In genomic region chr5:42207456-42208122, GRCm38 (mm10) we compare ENCODE assay signal across 28 mouse cellular contexts.
DNase-seq lines count a peak whose midpoint lies in the region; ATAC-seq lines count a peak whose summit lies in the region.
"Had no signal": no experiment of that assay in that cellular context is flagged by ENCODE, and none has a peak within 500 bp of the region (broad histone marks: within the 10 kb centered on the region; RNA-seq: fewer than 3 reads in every experiment).

No protein-coding gene starts in this region.

- peak; percentile 2 for DNase-seq in hindbrain, embryonic 11.5 days (ENCODE audit: low spot score)
- no peak for DNase-seq in hindbrain, embryonic 10.5 days (ENCODE audit: low spot score)
- peak; percentile 18 for DNase-seq in midbrain, embryonic 10.5 days (ENCODE audit: low spot score)
- no peak for DNase-seq in T-cell, adult 2 months (ENCODE audit: low spot score)
- no peak for DNase-seq in urinary bladder, adult 2 months (ENCODE audit: low spot score)
- DNase-seq: adrenal gland, adult 8-10 months; B cell, adult 2 months; cerebellum, adult 8-10 months; gastrocnemius, adult 2 months; heart, postnatal 4 days; kidney, adult 9 months; kidney, postnatal 14 days; lung, postnatal 36 days; thymus, adult 2 months; thymus, postnatal 4 days had no signal

- no peak overlapping the region for H3K4me3 ChIP-seq in hindbrain, embryonic 11.5 days (ENCODE audit: low read depth, low read length)
- no peak overlapping the region for H3K4me3 ChIP-seq in hindbrain, embryonic 10.5 days
- H3K4me3 ChIP-seq in hindbrain, embryonic 13.5 days, result no peak overlapping the region
- H3K4me3 ChIP-seq in midbrain, embryonic 10.5 days, result no peak overlapping the region
- no peak overlapping the region for H3K4me3 ChIP-seq in midbrain, embryonic 16.5 days (ENCODE audit: low read depth, low read length)
- H3K4me3 ChIP-seq: embryonic facial prominence, embryonic 13.5 days; erythroblast, embryonic 14.5 days; forebrain, embryonic 12.5 days; gastrocnemius, adult 2 months; intestine, embryonic 15.5 days; limb, embryonic 15.5 days; lung, embryonic 15.5 days; myocyte had no signal

- H3K4me1 ChIP-seq in hindbrain, embryonic 11.5 days (replicated peaks; ENCODE audit: control insufficient read depth, insufficient read depth, low read length), result no peaks in the 10 kb centered on the region
- H3K4me1 ChIP-seq in hindbrain, embryonic 10.5 days (replicated peaks), result no peaks in the 10 kb centered on the region
- H3K4me1 ChIP-seq in hindbrain, embryonic 13.5 days (replicated peaks), result peaks cover 3% of the 10 kb centered on the region; the same call in 1 of the 2 replicates
- peaks cover 26% of the 10 kb centered on the region for H3K4me1 ChIP-seq in midbrain, embryonic 10.5 days
- peaks cover 8% of the 10 kb centered on the region; the same call in 1 of the 2 replicates for H3K4me1 ChIP-seq in midbrain, embryonic 16.5 days (ENCODE audit: control insufficient read depth, insufficient read depth, low read length)
- H3K4me1 ChIP-seq: embryonic facial prominence, embryonic 13.5 days; intestine, embryonic 15.5 days; limb, embryonic 15.5 days; lung, embryonic 15.5 days had no signal

- 89% methylated on average over 3 of the region's 3 CpGs for WGBS in hindbrain, embryonic 11.5 days
- WGBS in hindbrain, embryonic 10.5 days, result 78% methylated on average over 3 of the region's 3 CpGs
- 75% methylated on average over 3 of the region's 3 CpGs for WGBS in hindbrain, embryonic 13.5 days
- WGBS in midbrain, embryonic 10.5 days, result 81% methylated on average over 3 of the region's 3 CpGs
- 47% methylated on average over 3 of the region's 3 CpGs for whole genome bisulfite sequencing in midbrain, embryonic 16.5 days

- H3K27me3 ChIP-seq in hindbrain, embryonic 11.5 days (ENCODE audit: control insufficient read depth, insufficient read depth, low read length), result no peaks in the 10 kb centered on the region
- no peaks in the 10 kb centered on the region for H3K27me3 ChIP-seq in hindbrain, embryonic 10.5 days (ENCODE audit: insufficient read depth, poor library complexity, severe bottlenecking)
- H3K27me3 ChIP-seq in hindbrain, embryonic 13.5 days, result no peaks in the 10 kb centered on the region
- no peaks in the 10 kb centered on the region for H3K27me3 ChIP-seq in midbrain, embryonic 10.5 days (ENCODE audit: low read depth, poor library complexity, severe bottlenecking)
- H3K27me3 ChIP-seq in midbrain, embryonic 16.5 days (ENCODE audit: control insufficient read depth, insufficient read depth, low read depth, low read length), result no peaks in the 10 kb centered on the region
- H3K27me3 ChIP-seq: CH12.LX; embryonic facial prominence, embryonic 13.5 days; forebrain, embryonic 12.5 days; intestine, embryonic 15.5 days; limb, embryonic 15.5 days; lung, embryonic 15.5 days had no signal

- no peaks in the 10 kb centered on the region for H3K9me3 ChIP-seq in hindbrain, embryonic 11.5 days (ENCODE audit: control insufficient read depth, low read length)
- no peaks in the 10 kb centered on the region for H3K9me3 ChIP-seq in hindbrain, embryonic 10.5 days
- no peaks in the 10 kb centered on the region for H3K9me3 ChIP-seq in hindbrain, embryonic 13.5 days
- H3K9me3 ChIP-seq in midbrain, embryonic 10.5 days (replicated peaks), result no peaks in the 10 kb centered on the region
- no peaks in the 10 kb centered on the region for H3K9me3 ChIP-seq in midbrain, embryonic 16.5 days (replicated peaks; ENCODE audit: control insufficient read depth, low read length, poor library complexity, severe bottlenecking)
- H3K9me3 ChIP-seq: embryonic facial prominence, embryonic 13.5 days; forebrain, embryonic 12.5 days; G1E; intestine, embryonic 15.5 days; limb, embryonic 15.5 days; lung, embryonic 15.5 days had no signal

- ATAC-seq in hindbrain, embryonic 11.5 days (ENCODE audit: low FRiP score), result peak; percentile 17; the same call in 1 of the 2 replicates
- ATAC-seq in hindbrain, embryonic 13.5 days (ENCODE audit: low FRiP score), result peak; percentile 80
- ATAC-seq in midbrain, embryonic 16.5 days, result peak; percentile 48; the same call in 1 of the 2 replicates
- ATAC-seq: activated CD4-positive, CD25-positive, alpha-beta regulatory T cell, adult 4 months; intestine, embryonic 15.5 days had no signal

- H3K36me3 ChIP-seq in hindbrain, embryonic 11.5 days (ENCODE audit: control insufficient read depth, insufficient read depth, low read length), result no peaks in the 10 kb centered on the region
- H3K36me3 ChIP-seq in hindbrain, embryonic 10.5 days, result no peaks in the 10 kb centered on the region
- H3K36me3 ChIP-seq in hindbrain, embryonic 13.5 days, result no peaks in the 10 kb centered on the region
- H3K36me3 ChIP-seq in midbrain, embryonic 10.5 days, result no peaks in the 10 kb centered on the region
- H3K36me3 ChIP-seq in midbrain, embryonic 16.5 days (ENCODE audit: control insufficient read depth, insufficient read depth, low read length), result no peaks in the 10 kb centered on the region
- H3K36me3 ChIP-seq: embryonic facial prominence, embryonic 13.5 days; forebrain, embryonic 12.5 days; G1E; intestine, embryonic 15.5 days; limb, embryonic 15.5 days; lung, embryonic 15.5 days had no signal

- no peak overlapping the region for H3K9ac ChIP-seq in hindbrain, embryonic 11.5 days (ENCODE audit: low read depth, low read length)
- no peak overlapping the region for H3K9ac ChIP-seq in hindbrain, embryonic 13.5 days
- no peak overlapping the region for H3K9ac ChIP-seq in midbrain, embryonic 16.5 days (ENCODE audit: low read depth, low read length)
- H3K9ac ChIP-seq: embryonic facial prominence, embryonic 13.5 days; forebrain, embryonic 12.5 days; intestine, embryonic 15.5 days; limb, embryonic 15.5 days; liver, embryonic 14.5 days; lung, embryonic 15.5 days had no signal

- H3K4me2 ChIP-seq in hindbrain, embryonic 11.5 days (replicated peaks; ENCODE audit: low read depth, low read length), result no peak overlapping the region
- H3K4me2 ChIP-seq in hindbrain, embryonic 13.5 days, result no peak overlapping the region
- no peak overlapping the region for H3K4me2 ChIP-seq in midbrain, embryonic 16.5 days (ENCODE audit: low read length)
- H3K4me2 ChIP-seq: embryonic facial prominence, embryonic 13.5 days; forebrain, embryonic 12.5 days; intestine, embryonic 15.5 days; limb, embryonic 15.5 days; lung, embryonic 15.5 days had no signal

- no peak overlapping the region for H3K27ac ChIP-seq in hindbrain, embryonic 11.5 days (ENCODE audit: low read depth, low read length)
- H3K27ac ChIP-seq in hindbrain, embryonic 10.5 days, result no peak overlapping the region
- H3K27ac ChIP-seq in hindbrain, embryonic 13.5 days, result no peak overlapping the region
- H3K27ac ChIP-seq in midbrain, embryonic 10.5 days (replicated peaks), result no peak overlapping the region
- no peak overlapping the region for H3K27ac ChIP-seq in midbrain, embryonic 16.5 days (ENCODE audit: low read length)
- H3K27ac ChIP-seq: embryonic facial prominence, embryonic 13.5 days; forebrain, embryonic 12.5 days; gastrocnemius, adult 2 months; intestine, embryonic 15.5 days; limb, embryonic 15.5 days; liver, embryonic 14.5 days; lung, embryonic 15.5 days had no signal

Comparison
In these comparisons a context has a peak if more than half of its experiments do, and no peak if none do; other contexts are left out.
1. DNase-seq: peak in hindbrain, embryonic 11.5 days (single experiment) and midbrain, embryonic 10.5 days (single experiment); none in hindbrain, embryonic 10.5 days (single experiment), T-cell, adult 2 months (single experiment) and urinary bladder, adult 2 months (single experiment).
2. ATAC-seq: peak in every context shown above with its lines; median percentile 80 in hindbrain, embryonic 13.5 days; 48 in midbrain, embryonic 16.5 days; 17 in hindbrain, embryonic 11.5 days.